Mouse (Mus musculus) mesoderm, embryonic 11.5 days (tissue): ENCODE data around the gene Rbpj.

ENCODE experiments used
- DNase-seq: peaks from one replicate; pipeline ENCODE4 v3.0.0-alpha.2; 2012; ENCODE audit warnings: low read depth, low spot score

Gene Rbpj

GRCm38 (mm10) chr5:53465883-53466282 is at the start of gene Rbpj:
Gene Rbpj, plus strand, starts transcription at chr5:53466152.
- no peak for DNase-seq

GRCm38 (mm10) chr5:53420777-53421176 is 45.2 kb upstream of the Rbpj start:
- DNase-seq, result no peak

GRCm38 (mm10) chr5:53421291-53421690 is 44.7 kb upstream of the Rbpj start:
- no peak for DNase-seq

GRCm38 (mm10) chr5:53427411-53427810 is 38.5 kb upstream of the Rbpj start:
- no peak for DNase-seq

- DNase-seq, result no peak
Observed at GRCm38 (mm10) chr5:53429683-53430477, 36.1 kb upstream of the Rbpj start.

GRCm38 (mm10) chr5:53432451-53432850 is 33.5 kb upstream of the Rbpj start:
- DNase-seq, result no peak

GRCm38 (mm10) chr5:53436905-53437632 is 28.9 kb upstream of the Rbpj start:
- DNase-seq, result no peak

- no peak for DNase-seq
Observed at GRCm38 (mm10) chr5:53437767-53438166, 28.2 kb upstream of the Rbpj start.

- DNase-seq, result no peak
Observed at GRCm38 (mm10) chr5:53438268-53438667, 27.7 kb upstream of the Rbpj start.

- no peak for DNase-seq
Observed at GRCm38 (mm10) chr5:53439655-53440054, 26.3 kb upstream of the Rbpj start.

- no peak for DNase-seq
Observed at GRCm38 (mm10) chr5:53444030-53444429, 21.9 kb upstream of the Rbpj start.

- no peak for DNase-seq
Observed at GRCm38 (mm10) chr5:53450945-53451344, 15.0 kb upstream of the Rbpj start.

- no peak for DNase-seq
Observed at GRCm38 (mm10) chr5:53451829-53452228, 14.1 kb upstream of the Rbpj start.

GRCm38 (mm10) chr5:53452920-53453319 is 13.0 kb upstream of the Rbpj start:
- no peak for DNase-seq

- DNase-seq, result no peak
Observed at GRCm38 (mm10) chr5:53454706-53455105, 11.2 kb upstream of the Rbpj start.

GRCm38 (mm10) chr5:53455459-53455858 is 10.5 kb upstream of the Rbpj start:
- DNase-seq, result no peak

- no peak for DNase-seq
Observed at GRCm38 (mm10) chr5:53460196-53460595, 5.8 kb upstream of the Rbpj start.

GRCm38 (mm10) chr5:53463098-53464018 is 2.6 kb upstream of the Rbpj start:
- DNase-seq, result no peak

GRCm38 (mm10) chr5:53466422-53467333 is 726 bp downstream of the Rbpj start:
- no peak for DNase-seq

- DNase-seq, result no peak
Observed at GRCm38 (mm10) chr5:53467602-53468001, 1.6 kb downstream of the Rbpj start.

- no peak for DNase-seq
Observed at GRCm38 (mm10) chr5:53468366-53468765, 2.4 kb downstream of the Rbpj start.
